In the genomic region with DNA sequence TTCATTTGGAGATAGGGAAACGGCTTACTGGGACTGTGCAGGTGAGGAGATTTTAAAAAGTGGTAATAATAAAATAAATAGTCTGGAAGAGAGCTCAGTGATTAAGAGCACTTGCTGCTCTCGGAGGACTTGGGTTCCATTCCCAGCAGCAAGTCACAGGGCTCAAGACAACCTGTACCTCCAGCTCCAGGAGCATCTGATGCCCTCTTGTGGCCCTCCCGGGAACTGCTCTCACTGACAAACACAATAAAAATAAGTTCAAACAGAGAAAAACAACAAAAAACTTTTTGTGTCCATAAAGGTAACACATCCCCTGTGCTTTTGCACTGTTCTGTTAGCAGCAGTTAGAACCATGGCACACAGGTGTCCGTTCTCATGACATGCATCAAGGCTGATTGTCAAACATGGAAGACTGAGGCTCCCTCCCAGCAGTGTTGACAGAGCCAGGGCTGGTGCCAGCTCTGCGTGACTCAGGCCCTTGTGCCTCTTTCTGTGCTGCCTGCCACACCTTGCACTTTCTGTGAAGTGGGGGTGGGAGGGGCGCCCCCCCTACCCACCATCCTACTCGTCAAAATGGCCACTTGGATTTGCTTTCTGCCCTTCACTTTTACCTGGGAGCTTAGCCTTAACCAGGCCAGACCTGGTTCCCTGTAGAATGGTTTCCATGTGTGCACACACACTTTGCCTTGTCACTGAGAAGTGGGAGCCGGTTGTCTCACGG, we compare ENCODE assay signal across 7 mouse cellular contexts. TPM values are rescaled to one million over a fixed set of nuclear protein-coding genes. Genes with fewer than 3 reads are reported as not detected.
DNase-seq lines count a peak whose midpoint lies in the region; ATAC-seq and TF ChIP-seq lines count a peak whose summit lies in the region.

No protein-coding gene starts in this region.

- H3K9me3 ChIP-seq in hindbrain, embryonic 10.5 days: peaks cover 3% of the 10 kb centered on the region; the same call in 1 of the 2 replicates
- no peaks in the 10 kb centered on the region for H3K9me3 ChIP-seq in hindbrain, embryonic 13.5 days
- no peaks in the 10 kb centered on the region for H3K9me3 ChIP-seq in midbrain, postnatal 0 days (ENCODE audit: low read length)

- H3K4me1 ChIP-seq in hindbrain, embryonic 10.5 days (replicated peaks): peaks cover 31% of the 10 kb centered on the region
- peaks cover 35% of the 10 kb centered on the region for H3K4me1 ChIP-seq in hindbrain, embryonic 13.5 days (replicated peaks)
- peaks cover 17% of the 10 kb centered on the region for H3K4me1 ChIP-seq in thymus, adult 2 months (replicated peaks; ENCODE audit: control insufficient read depth, insufficient read depth, low read length)
- H3K4me1 ChIP-seq in cortical plate, adult 2 months (ENCODE audit: control insufficient read depth, insufficient read depth, low read length): peaks cover 5% of the 10 kb centered on the region; the same call in 1 of the 2 replicates
- H3K4me1 ChIP-seq in midbrain, postnatal 0 days (ENCODE audit: insufficient read depth, low read length): peaks cover 9% of the 10 kb centered on the region; the same call in 1 of the 2 replicates

- 78% methylated on average over 9 of the region's 9 CpGs for WGBS in hindbrain, embryonic 10.5 days
- WGBS in hindbrain, embryonic 13.5 days: 78% methylated on average over 9 of the region's 9 CpGs
- 90% methylated on average over 9 of the region's 9 CpGs for WGBS in thymus, adult 2 months
- 80% methylated on average over 9 of the region's 9 CpGs for WGBS in midbrain, postnatal 0 days

- H3K27me3 ChIP-seq in hindbrain, embryonic 10.5 days (ENCODE audit: insufficient read depth, poor library complexity, severe bottlenecking): no peaks in the 10 kb centered on the region
- H3K27me3 ChIP-seq in hindbrain, embryonic 13.5 days: no peaks in the 10 kb centered on the region
- H3K27me3 ChIP-seq in thymus, adult 2 months (ENCODE audit: control insufficient read depth, insufficient read depth, low read length): no peaks in the 10 kb centered on the region
- H3K27me3 ChIP-seq in midbrain, postnatal 0 days (ENCODE audit: insufficient read depth, low read length): no peaks in the 10 kb centered on the region

- H3K36me3 ChIP-seq in hindbrain, embryonic 10.5 days: peaks cover 53% of the 10 kb centered on the region
- H3K36me3 ChIP-seq in hindbrain, embryonic 13.5 days: peaks cover 41% of the 10 kb centered on the region
- peaks cover 30% of the 10 kb centered on the region for H3K36me3 ChIP-seq in thymus, adult 2 months (ENCODE audit: control insufficient read depth, insufficient read depth, low read length)
- H3K36me3 ChIP-seq in midbrain, postnatal 0 days (ENCODE audit: insufficient read depth, low read length): peaks cover 29% of the 10 kb centered on the region

- no peak overlapping the region for H3K4me3 ChIP-seq in hindbrain, embryonic 10.5 days
- no peak overlapping the region for H3K4me3 ChIP-seq in hindbrain, embryonic 13.5 days
- no peak overlapping the region for H3K4me3 ChIP-seq in thymus, adult 2 months (ENCODE audit: control insufficient read depth, insufficient read depth, low read length)
- H3K4me3 ChIP-seq in cortical plate, adult 2 months (ENCODE audit: insufficient read depth, low read length): no peak overlapping the region
- H3K4me3 ChIP-seq in midbrain, postnatal 0 days (ENCODE audit: low read depth, low read length): no peak overlapping the region

- no peak for ATAC-seq in hindbrain, embryonic 13.5 days (ENCODE audit: low FRiP score)
- no peak for ATAC-seq in midbrain, postnatal 0 days (ENCODE audit: low FRiP score)

- no peak overlapping the region for H3K27ac ChIP-seq in hindbrain, embryonic 10.5 days
- H3K27ac ChIP-seq in hindbrain, embryonic 13.5 days: no peak overlapping the region
- H3K27ac ChIP-seq in thymus, adult 2 months (ENCODE audit: control insufficient read depth, insufficient read depth, low read length): no peak overlapping the region
- H3K27ac ChIP-seq in cortical plate, adult 2 months (ENCODE audit: insufficient read depth, low read length): no peak overlapping the region
- H3K27ac ChIP-seq in midbrain, postnatal 0 days (ENCODE audit: low read depth, low read length): no peak overlapping the region

- DNase-seq in hindbrain, embryonic 10.5 days (ENCODE audit: low spot score): peak; percentile 52
- peak; percentile 62 for DNase-seq in thymus, adult 2 months
- DNase-seq in thymus, adult 18-20 months: no peak
- peak; percentile 24 for DNase-seq in midbrain, postnatal 0 days (ENCODE audit: low spot score)
- DNase-seq in gastrocnemius, adult 18-20 months (ENCODE audit: low spot score): no peak

- peak; percentile 60; the same call in 1 of the 2 replicates for TF ChIP-seq CTCF in thymus, adult 2 months (IDR thresholded peaks at IDR 0.05; ENCODE audit: borderline replicate concordance, control insufficient read depth, extremely low read depth, insufficient read depth, low read length, poor library complexity)
- peak; percentile 49 for TF ChIP-seq CTCF in cortical plate, adult 2 months (IDR thresholded peaks at IDR 0.05; ENCODE audit: extremely low read depth, insufficient read depth, low read length)
- peak; percentile 78 for TF ChIP-seq CTCF in midbrain, postnatal 0 days (IDR thresholded peaks at IDR 0.05)

- TF ChIP-seq POLR2A in thymus, adult 2 months (IDR thresholded peaks at IDR 0.05; ENCODE audit: control insufficient read depth, extremely low read depth, insufficient read depth, low read length, poor library complexity): no peak
- no peak for TF ChIP-seq POLR2A in cortical plate, adult 2 months (IDR thresholded peaks at IDR 0.05; ENCODE audit: extremely low read depth, insufficient read depth, low read length)

- no peak overlapping the region for H3K4me2 ChIP-seq in hindbrain, embryonic 13.5 days
- no peak overlapping the region for H3K4me2 ChIP-seq in midbrain, postnatal 0 days (ENCODE audit: low read depth, low read length, poor library complexity, severe bottlenecking)

- H3K9ac ChIP-seq in hindbrain, embryonic 13.5 days: no peak overlapping the region
- no peak overlapping the region for H3K9ac ChIP-seq in midbrain, postnatal 0 days (replicated peaks; ENCODE audit: low read length, poor library complexity, severe bottlenecking)

RNA-seq across cellular contexts. Expression of a gene that starts 2.9 kb away (rescaled TPM):
- polyA plus RNA-seq in hindbrain, embryonic 10.5 days (2016; fragmentation: Nextera tagmentation; extraction: Ambion mirVana): 52.5 and 56.2 TPM in 2 replicates
- polyA plus RNA-seq in hindbrain, embryonic 13.5 days (2015; fragmentation: Nextera tagmentation; extraction: Ambion mirVana): 41.4 and 41.6 TPM in 2 replicates
- polyA plus RNA-seq in thymus, adult 2 months (2012; rRNA removed): 123 and 133 TPM in 2 replicates
- polyA plus RNA-seq in cortical plate, adult 2 months (2012; rRNA removed): 77.1 and 79.2 TPM in 2 replicates
- total RNA-seq in midbrain, postnatal 0 days (2014; rRNA removed): 47.3 and 58.3 TPM in 2 replicates
- polyA plus RNA-seq in midbrain, postnatal 0 days (2015; fragmentation: Nextera tagmentation; extraction: Ambion mirVana): 26.8 and 26.9 TPM in 2 replicates
- 100 to 1,000 TPM; 108 to 115 TPM for total RNA-seq in gastrocnemius, adult 18-20 months (2021)

RNA-seq across cellular contexts. Expression of a gene that starts 3.0 kb away (rescaled TPM):
- 114 and 124 TPM in 2 replicates for polyA plus RNA-seq in hindbrain, embryonic 10.5 days (2016; fragmentation: Nextera tagmentation; extraction: Ambion mirVana)
- 77.7 and 86.5 TPM in 2 replicates for polyA plus RNA-seq in hindbrain, embryonic 13.5 days (2015; fragmentation: Nextera tagmentation; extraction: Ambion mirVana)
- polyA plus RNA-seq in thymus, adult 2 months (2012; rRNA removed): 76.3 and 87.7 TPM in 2 replicates
- polyA plus RNA-seq in cortical plate, adult 2 months (2012; rRNA removed): 51.9 and 53.3 TPM in 2 replicates
- 49.7 and 65.1 TPM in 2 replicates for total RNA-seq in midbrain, postnatal 0 days (2014; rRNA removed)
- 51.8 and 54.5 TPM in 2 replicates for polyA plus RNA-seq in midbrain, postnatal 0 days (2015; fragmentation: Nextera tagmentation; extraction: Ambion mirVana)
- total RNA-seq in gastrocnemius, adult 18-20 months (2021): 10 to 100 TPM; 15.2 to 21.4 TPM

Comparison
In these comparisons a context has a peak if more than half of its experiments do, and no peak if none do; other contexts are left out.
1. DNase-seq: peak in hindbrain, embryonic 10.5 days (single experiment), thymus, adult 2 months (single experiment) and midbrain, postnatal 0 days (single experiment); none in thymus, adult 18-20 months (0 of 2) and gastrocnemius, adult 18-20 months (single experiment).
2. Peak in every context shown above with its lines, with median percentiles within 50 percentile points of each other: CTCF ChIP-seq.